Mouse (Mus musculus) testis, adult 2 months (tissue): ENCODE data around the gene Rab10. TPM values are rescaled to one million over a fixed set of nuclear protein-coding genes. Genes with fewer than 3 reads are reported as not detected.

Source experiments
- H3K27ac ChIP-seq: fragments of 200-500 bp; 2 replicates; pipeline ENCODE4 v1.5.1; 2012; ENCODE audit warnings: low read depth, low read length; ENCODE audit not compliant: control insufficient read depth, insufficient read depth
- H3K27me3 ChIP-seq: fragments of 200-500 bp; 2 replicates; pipeline ENCODE4 v1.6.1; 2012; ENCODE audit warnings: mild to moderate bottlenecking, low read length, moderate library complexity; ENCODE audit not compliant: control insufficient read depth, insufficient read depth
- H3K36me3 ChIP-seq: fragments of 200-500 bp; 2 replicates; pipeline ENCODE4 v1.6.1; 2012; ENCODE audit warnings: mild to moderate bottlenecking, low read length; ENCODE audit not compliant: control insufficient read depth, insufficient read depth
- H3K4me1 ChIP-seq: fragments of 200-500 bp; 2 replicates; pipeline ENCODE4 v1.6.1; 2012; ENCODE audit warnings: low read length; ENCODE audit not compliant: control insufficient read depth, insufficient read depth
- H3K4me3 ChIP-seq: fragments of 200-500 bp; 2 replicates; pipeline ENCODE4 v1.5.1; 2012; ENCODE audit warnings: low read depth, mild to moderate bottlenecking, low read length, moderate library complexity, mixed read lengths; ENCODE audit not compliant: control insufficient read depth
- CTCF ChIP-seq: fragments of 200-500 bp; IDR thresholded peaks from 2 replicates; pipeline ENCODE4 v1.5.1; 2012; ENCODE audit warnings: low read depth, mild to moderate bottlenecking, inconsistent platforms, low read length, moderate library complexity; ENCODE audit not compliant: control insufficient read depth, insufficient read depth, insufficient replicate concordance
- POLR2A ChIP-seq: fragments of 200-500 bp; IDR thresholded peaks from 2 replicates; pipeline ENCODE4 v1.6.1; 2012; ENCODE audit warnings: low read depth, mild to moderate bottlenecking, inconsistent platforms, low read length, moderate library complexity; ENCODE audit not compliant: control insufficient read depth
- polyA plus RNA-seq: library from polyadenylated mRNA; depleted of rRNA; stranded (reverse); fragments of >200 nt; gene quantifications from 2 replicates; pipeline ENCODE4 v1.2.3, GENCODE M21; 2012; rRNA removed

Gene Rab10
- polyA plus RNA-seq, 1 experiment: 15.3 TPM

- Histone ChIP-seq H3K4me3 (no peak overlapping the region), H3K4me1 (no peaks in the 10 kb centered on the region), H3K27me3 (no peaks in the 10 kb centered on the region), H3K27ac (no peak overlapping the region), H3K36me3 (no peaks in the 10 kb centered on the region)
- TF ChIP-seq POLR2A (no peak), CTCF (no peak)
These were observed 99.6 kb downstream of the Rab10 start for GRCm38 (mm10) chr12:3210181-3210580.

GRCm38 (mm10) chr12:3209163-3209562 is 100.6 kb downstream of the Rab10 start:
- H3K27me3 ChIP-seq: no peaks in the 10 kb centered on the region
- TF ChIP-seq CTCF: no peak
- no peak for TF ChIP-seq POLR2A
- no peak overlapping the region for H3K27ac ChIP-seq
- H3K4me3 ChIP-seq: no peak overlapping the region
- no peaks in the 10 kb centered on the region for H3K4me1 ChIP-seq
- no peaks in the 10 kb centered on the region for H3K36me3 ChIP-seq

Other genes with a start within 250 kb of the Rab10 start
- 1.0 and 1.1 TPM in 2 replicates for gene Kif3c, start 55.2 kb upstream of the Rab10 start, polyA plus RNA-seq
- gene Asxl2, start 116.9 kb upstream of the Rab10 start, polyA plus RNA-seq: 10.4 and 10.9 TPM in 2 replicates